Mouse (Mus musculus): ENCODE data around the gene Fam83e.

Gene Fam83e

GRCm38 (mm10) chr7:45702316-45702715 is 18.7 kb upstream of the Fam83e start:
- DNase-seq = peak; percentile 43

GRCm38 (mm10) chr7:45702809-45703520 is 18.0 kb upstream of the Fam83e start:
- DNase-seq = peak; percentile 44

GRCm38 (mm10) chr7:45703521-45704033 is 17.4 kb upstream of the Fam83e start:
- no peak for DNase-seq

- peak; percentile 85 for DNase-seq
Observed at GRCm38 (mm10) chr7:45704046-45704559, 16.9 kb upstream of the Fam83e start.

- DNase-seq = peak; percentile 98
Observed at GRCm38 (mm10) chr7:45704730-45705442, 16.1 kb upstream of the Fam83e start, which contains the start of gene Dbp. Dbp (plus strand) TSS chr7:45705088.

- no peak for DNase-seq
Observed at GRCm38 (mm10) chr7:45705443-45705864, 15.6 kb upstream of the Fam83e start.

- peak; percentile 80 for DNase-seq
Observed at GRCm38 (mm10) chr7:45705873-45706281, 15.1 kb upstream of the Fam83e start.

GRCm38 (mm10) chr7:45706721-45707241 is 14.2 kb upstream of the Fam83e start:
- DNase-seq = peak; percentile 85

- peak; percentile 95 for DNase-seq
Observed at GRCm38 (mm10) chr7:45707375-45707967, 13.5 kb upstream of the Fam83e start.

- peak; percentile 49 for DNase-seq
Observed at GRCm38 (mm10) chr7:45708221-45708761, 12.7 kb upstream of the Fam83e start.

GRCm38 (mm10) chr7:45709036-45709435 is 12.0 kb upstream of the Fam83e start:
- peak; percentile 35 for DNase-seq

- DNase-seq = peak; percentile 39
Observed at GRCm38 (mm10) chr7:45709677-45710355, 11.2 kb upstream of the Fam83e start.

- peak; percentile 36 for DNase-seq
Observed at GRCm38 (mm10) chr7:45710477-45711191, 10.4 kb upstream of the Fam83e start.

GRCm38 (mm10) chr7:45711316-45712021 is 9.5 kb upstream of the Fam83e start:
- peak; percentile 46 for DNase-seq

GRCm38 (mm10) chr7:45712022-45712757 is 8.8 kb upstream of the Fam83e start:
- peak; percentile 51 for DNase-seq

GRCm38 (mm10) chr7:45713396-45713795 is 7.6 kb upstream of the Fam83e start:
- peak; percentile 49 for DNase-seq

- DNase-seq = no peak
Observed at GRCm38 (mm10) chr7:45713881-45714520, 7.0 kb upstream of the Fam83e start.

GRCm38 (mm10) chr7:45714630-45715089 is 6.4 kb upstream of the Fam83e start:
- no peak for DNase-seq

GRCm38 (mm10) chr7:45715090-45715708 is 5.8 kb upstream of the Fam83e start, which contains the start of gene Rpl18:
Rpl18 (plus strand) TSS chr7:45715457.
- peak; percentile 96 for DNase-seq

All from cerebellum, adult 8-10 months (tissue).